Mouse (Mus musculus) brain, embryonic 14.5 days (tissue): Measurements from ENCODE around the gene Wrap53.
"Not testable (repeated sequence)": the region's sequence is repeated elsewhere in the genome, so short reads cannot be mapped to it uniquely, and the experiment has no call there.

Experiments
- CTCF ChIP-seq: fragments of 200-500 bp; IDR thresholded peaks from 2 replicates; pipeline ENCODE4 v1.5.1; 2012; ENCODE audit warnings: inconsistent platforms, mild to moderate bottlenecking, moderate library complexity, borderline replicate concordance; ENCODE audit not compliant: insufficient read depth, insufficient read length; ENCODE audit errors: extremely low read depth
- POLR2A ChIP-seq: fragments of 200-500 bp; IDR thresholded peaks from 2 replicates; pipeline ENCODE4 v1.6.1; 2012; ENCODE audit warnings: mild to moderate bottlenecking, inconsistent platforms, borderline replicate concordance; ENCODE audit not compliant: poor library complexity, insufficient read depth, insufficient read length, severe bottlenecking; ENCODE audit errors: extremely low read depth

- TF ChIP-seq CTCF, POLR2A: not testable (repeated sequence)
Observed at GRCm38 (mm10) chr11:69530281-69530680, 49.8 kb downstream of the Wrap53 start.
